Mouse (Mus musculus): ENCODE measurements around the gene Map3k5. TPM values are rescaled to one million over a fixed set of nuclear protein-coding genes. Genes with fewer than 3 reads are reported as not detected.

The Map3k5 gene
- polyA plus RNA-seq, 1 experiment from 2014 or later, result 2.5 TPM

DNA sequence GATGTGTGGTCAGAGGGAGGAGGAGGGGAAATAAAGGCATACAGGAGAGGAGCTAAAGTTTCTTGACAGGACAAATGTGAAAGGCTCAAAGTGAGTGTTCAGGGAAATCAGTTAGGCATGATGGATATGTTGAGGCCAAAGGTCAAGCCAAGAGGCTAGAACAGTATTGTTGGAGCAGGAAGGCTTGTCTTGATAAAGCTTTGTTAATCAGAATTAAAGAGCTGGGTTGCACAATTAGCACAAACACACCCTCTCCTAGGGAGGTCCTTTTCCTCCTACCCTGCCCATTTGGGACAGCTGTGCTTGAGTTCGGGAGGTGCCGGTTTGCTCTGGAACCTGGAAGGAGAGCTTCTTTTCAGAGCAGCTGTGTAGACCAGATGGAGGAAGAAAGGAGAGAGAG lies 219.2 kb downstream of the Map3k5 start:
- H3K36me3 ChIP-seq (ENCODE audit: control insufficient read depth, insufficient read depth, low read length), result no peaks in the 10 kb centered on the region
- H3K4me1 ChIP-seq (ENCODE audit: control insufficient read depth, insufficient read depth, low read length), result 0 out of 2 replicates have a peak, but pooled peaks cover 2% of the 10 kb centered on the region
- DNase-seq (ENCODE audit: low spot score) (no peak), ATAC-seq (ENCODE audit: low read depth) (no peak)
- H3K9me3 ChIP-seq (ENCODE audit: control insufficient read depth, low read length), result no peaks in the 10 kb centered on the region
- H3K9ac ChIP-seq (ENCODE audit: low read depth, low read length), result no peak overlapping the region
- 66% methylated on average over 2 of the region's 2 CpGs for WGBS
- H3K27ac ChIP-seq (replicated peaks; ENCODE audit: low read depth, low read length), result no peak overlapping the region
- no peak overlapping the region for H3K4me2 ChIP-seq (ENCODE audit: low read depth, low read length)
- H3K4me3 ChIP-seq (ENCODE audit: low read depth, low read length), result no peak overlapping the region
- H3K27me3 ChIP-seq (replicated peaks; ENCODE audit: control insufficient read depth, insufficient read depth, low read length), result peaks cover 24% of the 10 kb centered on the region

DNA sequence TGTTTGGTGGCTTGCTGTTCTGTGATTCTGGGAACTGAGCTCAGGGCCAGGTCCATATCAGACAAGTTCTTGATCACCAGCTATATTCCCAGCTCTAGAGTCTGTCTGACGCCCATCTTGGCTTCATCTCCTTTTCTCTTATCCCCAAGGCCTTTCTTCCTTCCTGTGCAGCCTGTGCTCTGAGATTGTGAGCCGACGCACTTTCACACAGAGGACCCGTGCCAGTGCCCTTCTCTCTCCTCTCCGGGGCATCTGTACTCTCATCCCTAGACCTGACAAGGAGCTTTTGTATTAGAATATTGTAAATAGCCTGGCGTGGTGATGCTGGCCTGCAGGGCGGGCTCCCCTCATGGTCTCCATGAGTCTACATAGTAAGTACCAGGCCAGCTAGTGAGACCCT lies 221.1 kb downstream of the Map3k5 start:
- Histone ChIP-seq H3K9ac (ENCODE audit: low read depth, low read length) (no peak overlapping the region), H3K4me1 (ENCODE audit: control insufficient read depth, insufficient read depth, low read length) (no peaks in the 10 kb centered on the region), H3K9me3 (ENCODE audit: control insufficient read depth, low read length) (no peaks in the 10 kb centered on the region), H3K27ac (replicated peaks; ENCODE audit: low read depth, low read length) (no peak overlapping the region), H3K4me2 (ENCODE audit: low read depth, low read length) (no peak overlapping the region), H3K36me3 (ENCODE audit: control insufficient read depth, insufficient read depth, low read length) (no peaks in the 10 kb centered on the region), H3K27me3 (replicated peaks; ENCODE audit: control insufficient read depth, insufficient read depth, low read length) (peaks cover 6% of the 10 kb centered on the region), H3K4me3 (ENCODE audit: low read depth, low read length) (no peak overlapping the region)
- WGBS, result 70% methylated on average over 7 of the region's 7 CpGs
- no peak for DNase-seq (ENCODE audit: low spot score)
- no peak for ATAC-seq (ENCODE audit: low read depth)

- H3K9ac ChIP-seq (ENCODE audit: low read depth, low read length), result no peak overlapping the region
- H3K4me2 ChIP-seq (ENCODE audit: low read depth, low read length), result no peak overlapping the region
- WGBS, result 73% methylated on average over 8 of the region's 8 CpGs
- DNase-seq (ENCODE audit: low spot score) (no peak), ATAC-seq (ENCODE audit: low read depth) (no peak)
- H3K36me3 ChIP-seq (ENCODE audit: control insufficient read depth, insufficient read depth, low read length), result no peaks in the 10 kb centered on the region
- H3K4me1 ChIP-seq (ENCODE audit: control insufficient read depth, insufficient read depth, low read length), result no peaks in the 10 kb centered on the region
- H3K4me3 ChIP-seq (ENCODE audit: low read depth, low read length), result no peak overlapping the region
- H3K27ac ChIP-seq (replicated peaks; ENCODE audit: low read depth, low read length), result no peak overlapping the region
- H3K27me3 ChIP-seq (replicated peaks; ENCODE audit: control insufficient read depth, insufficient read depth, low read length), result no peaks in the 10 kb centered on the region
- H3K9me3 ChIP-seq (ENCODE audit: control insufficient read depth, low read length), result no peaks in the 10 kb centered on the region
Measured at GRCm38 (mm10) chr10:20157021-20157726, 222.9 kb downstream of the Map3k5 start.

DNA sequence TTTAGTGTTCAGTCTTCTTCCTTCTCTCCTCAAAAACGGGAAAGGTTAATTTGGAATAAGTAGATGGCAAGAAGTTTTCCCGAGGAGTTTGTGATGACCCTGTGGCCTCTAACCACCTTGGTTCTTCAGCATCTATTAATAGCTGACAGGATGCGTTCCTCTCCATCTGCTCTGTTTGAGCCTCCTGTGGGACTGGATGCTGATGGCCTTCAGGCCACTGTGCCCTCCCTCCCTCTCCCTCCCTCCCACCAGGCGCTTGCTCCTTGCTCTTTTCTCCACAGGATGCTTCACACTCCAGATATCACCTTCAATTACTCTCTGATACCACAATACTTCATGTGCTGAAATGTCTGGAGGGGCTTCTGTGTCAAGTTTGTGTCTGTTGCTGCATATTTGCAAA lies 224.5 kb downstream of the Map3k5 start:
- Histone ChIP-seq H3K9me3 (ENCODE audit: control insufficient read depth, low read length) (no peaks in the 10 kb centered on the region), H3K4me1 (ENCODE audit: control insufficient read depth, insufficient read depth, low read length) (no peaks in the 10 kb centered on the region), H3K9ac (ENCODE audit: low read depth, low read length) (no peak overlapping the region), H3K4me2 (ENCODE audit: low read depth, low read length) (no peak overlapping the region), H3K27me3 (replicated peaks; ENCODE audit: control insufficient read depth, insufficient read depth, low read length) (no peaks in the 10 kb centered on the region), H3K36me3 (ENCODE audit: control insufficient read depth, insufficient read depth, low read length) (no peaks in the 10 kb centered on the region), H3K4me3 (ENCODE audit: low read depth, low read length) (no peak overlapping the region), H3K27ac (replicated peaks; ENCODE audit: low read depth, low read length) (no peak overlapping the region)
- ATAC-seq (ENCODE audit: low read depth), result no peak
- no peak for DNase-seq (ENCODE audit: low spot score)
- 52% methylated on average over 4 of the region's 4 CpGs for WGBS

DNA sequence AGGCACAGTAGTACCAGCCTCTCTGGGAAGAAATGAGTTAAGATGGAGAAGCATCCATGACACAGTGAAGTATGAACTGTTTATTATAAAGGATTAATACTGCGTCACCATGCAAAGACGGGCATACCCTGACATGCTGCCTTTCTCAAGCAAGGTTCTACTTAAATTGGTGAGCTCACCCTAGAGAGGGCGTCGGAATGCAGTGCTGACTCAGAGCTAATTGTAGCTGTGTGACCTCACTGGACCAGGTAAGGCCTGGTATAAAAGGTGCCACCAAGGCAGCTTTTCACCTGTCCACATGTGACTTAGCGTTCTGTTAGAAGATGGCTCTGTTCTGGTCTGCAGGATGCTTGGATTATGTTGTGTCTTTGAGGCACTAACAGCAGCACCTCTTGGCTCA lies 225.0 kb downstream of the Map3k5 start:
- 78% methylated on average over 5 of the region's 5 CpGs for WGBS
- Histone ChIP-seq H3K9ac (ENCODE audit: low read depth, low read length) (no peak overlapping the region), H3K4me3 (ENCODE audit: low read depth, low read length) (no peak overlapping the region), H3K4me1 (ENCODE audit: control insufficient read depth, insufficient read depth, low read length) (no peaks in the 10 kb centered on the region), H3K4me2 (ENCODE audit: low read depth, low read length) (no peak overlapping the region), H3K27ac (replicated peaks; ENCODE audit: low read depth, low read length) (no peak overlapping the region), H3K36me3 (ENCODE audit: control insufficient read depth, insufficient read depth, low read length) (no peaks in the 10 kb centered on the region), H3K27me3 (replicated peaks; ENCODE audit: control insufficient read depth, insufficient read depth, low read length) (no peaks in the 10 kb centered on the region), H3K9me3 (ENCODE audit: control insufficient read depth, low read length) (no peaks in the 10 kb centered on the region)
- ATAC-seq (ENCODE audit: low read depth) (no peak), DNase-seq (ENCODE audit: low spot score) (no peak)

DNA sequence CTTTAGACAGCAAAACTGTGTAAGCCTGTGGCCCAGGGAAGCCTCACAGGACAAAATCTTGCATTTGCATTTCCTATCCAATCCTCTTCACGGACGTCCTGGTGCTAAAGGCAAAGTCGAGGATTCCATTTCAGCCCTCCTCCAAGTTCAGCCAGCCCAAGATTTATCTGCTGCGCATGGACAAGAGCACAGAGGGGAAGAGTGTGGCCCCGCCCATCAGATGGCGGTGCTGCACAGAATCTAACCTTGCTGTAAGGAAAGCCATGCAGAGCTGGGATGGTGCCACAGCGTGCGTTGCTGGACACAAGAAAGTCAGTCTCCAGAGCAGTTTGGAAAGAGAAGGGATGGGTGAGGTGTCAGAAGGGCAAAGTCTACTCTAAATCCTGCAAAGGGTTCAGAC lies 226.6 kb downstream of the Map3k5 start:
- Histone ChIP-seq H3K4me2 (ENCODE audit: low read depth, low read length) (no peak overlapping the region), H3K27ac (replicated peaks; ENCODE audit: low read depth, low read length) (no peak overlapping the region), H3K27me3 (replicated peaks; ENCODE audit: control insufficient read depth, insufficient read depth, low read length) (no peaks in the 10 kb centered on the region), H3K9me3 (ENCODE audit: control insufficient read depth, low read length) (no peaks in the 10 kb centered on the region), H3K9ac (ENCODE audit: low read depth, low read length) (no peak overlapping the region), H3K4me3 (ENCODE audit: low read depth, low read length) (no peak overlapping the region), H3K4me1 (ENCODE audit: control insufficient read depth, insufficient read depth, low read length) (no peaks in the 10 kb centered on the region), H3K36me3 (ENCODE audit: control insufficient read depth, insufficient read depth, low read length) (no peaks in the 10 kb centered on the region)
- DNase-seq (ENCODE audit: low spot score) (no peak), ATAC-seq (ENCODE audit: low read depth) (no peak)
- 57% methylated on average over 8 of the region's 8 CpGs for WGBS

- Histone ChIP-seq H3K4me1 (ENCODE audit: control insufficient read depth, insufficient read depth, low read length) (no peaks in the 10 kb centered on the region), H3K4me3 (ENCODE audit: low read depth, low read length) (no peak overlapping the region), H3K9ac (ENCODE audit: low read depth, low read length) (no peak overlapping the region), H3K4me2 (ENCODE audit: low read depth, low read length) (no peak overlapping the region), H3K27me3 (replicated peaks; ENCODE audit: control insufficient read depth, insufficient read depth, low read length) (no peaks in the 10 kb centered on the region), H3K27ac (replicated peaks; ENCODE audit: low read depth, low read length) (no peak overlapping the region), H3K9me3 (ENCODE audit: control insufficient read depth, low read length) (no peaks in the 10 kb centered on the region), H3K36me3 (ENCODE audit: control insufficient read depth, insufficient read depth, low read length) (no peaks in the 10 kb centered on the region)
- no peak for DNase-seq (ENCODE audit: low spot score)
- WGBS, result 74% methylated on average over 5 of the region's 5 CpGs
- no peak for ATAC-seq (ENCODE audit: low read depth)
Measured at GRCm38 (mm10) chr10:20164810-20165209, 230.5 kb downstream of the Map3k5 start.

- H3K36me3 ChIP-seq (ENCODE audit: control insufficient read depth, insufficient read depth, low read length), result no peaks in the 10 kb centered on the region
- DNase-seq (ENCODE audit: low spot score) (no peak), ATAC-seq (ENCODE audit: low read depth) (no peak)
- peaks cover 15% of the 10 kb centered on the region for H3K4me1 ChIP-seq (ENCODE audit: control insufficient read depth, insufficient read depth, low read length)
- no peak overlapping the region for H3K4me3 ChIP-seq (ENCODE audit: low read depth, low read length)
- no peak overlapping the region for H3K27ac ChIP-seq (replicated peaks; ENCODE audit: low read depth, low read length)
- H3K9ac ChIP-seq (ENCODE audit: low read depth, low read length), result no peak overlapping the region
- H3K27me3 ChIP-seq (replicated peaks; ENCODE audit: control insufficient read depth, insufficient read depth, low read length), result no peaks in the 10 kb centered on the region
- 67% methylated on average over 11 of the region's 11 CpGs for WGBS
- no peak overlapping the region for H3K4me2 ChIP-seq (ENCODE audit: low read depth, low read length)
- H3K9me3 ChIP-seq (ENCODE audit: control insufficient read depth, low read length), result no peaks in the 10 kb centered on the region
Measured at GRCm38 (mm10) chr10:20166797-20167196, 232.5 kb downstream of the Map3k5 start.

GRCm38 (mm10) chr10:20167467-20167866 lies 233.2 kb downstream of the Map3k5 start:
- H3K9me3 ChIP-seq (ENCODE audit: control insufficient read depth, low read length), result no peaks in the 10 kb centered on the region
- peaks cover 15% of the 10 kb centered on the region for H3K4me1 ChIP-seq (ENCODE audit: control insufficient read depth, insufficient read depth, low read length)
- DNase-seq (ENCODE audit: low spot score), result no peak
- no peak overlapping the region for H3K9ac ChIP-seq (ENCODE audit: low read depth, low read length)
- no peak overlapping the region for H3K27ac ChIP-seq (replicated peaks; ENCODE audit: low read depth, low read length)
- 90% methylated on average over 4 of the region's 4 CpGs for WGBS
- H3K36me3 ChIP-seq (ENCODE audit: control insufficient read depth, insufficient read depth, low read length), result no peaks in the 10 kb centered on the region
- ATAC-seq (ENCODE audit: low read depth), result no peak
- no peak overlapping the region for H3K4me3 ChIP-seq (ENCODE audit: low read depth, low read length)
- H3K4me2 ChIP-seq (ENCODE audit: low read depth, low read length), result no peak overlapping the region
- H3K27me3 ChIP-seq (replicated peaks; ENCODE audit: control insufficient read depth, insufficient read depth, low read length), result no peaks in the 10 kb centered on the region
